Mouse (Mus musculus) spleen, postnatal 4 days (tissue): ENCODE measurements around the gene Prkar1b.

Source experiments
- DNase-seq, 2 experiments: peaks; one replicate each; pipeline ENCODE4 v3.0.0; 2022; ENCODE audit warnings: low spot score in 2 of 2

Gene Prkar1b

GRCm38 (mm10) chr5:138977759-138978158 lies 172.0 kb downstream of the Prkar1b start:
- no peak for DNase-seq

GRCm38 (mm10) chr5:138974911-138975485 lies 174.8 kb downstream of the Prkar1b start:
- no peak for DNase-seq

- DNase-seq, result no peak
Measured at GRCm38 (mm10) chr5:138973480-138973879, 176.3 kb downstream of the Prkar1b start.

- no peak for DNase-seq
Measured at GRCm38 (mm10) chr5:138971405-138971804, 178.4 kb downstream of the Prkar1b start.

GRCm38 (mm10) chr5:138970056-138970490 lies 179.7 kb downstream of the Prkar1b start:
- no peak for DNase-seq
